25 mouse cellular contexts compared by ENCODE assay signal in the genomic region with DNA sequence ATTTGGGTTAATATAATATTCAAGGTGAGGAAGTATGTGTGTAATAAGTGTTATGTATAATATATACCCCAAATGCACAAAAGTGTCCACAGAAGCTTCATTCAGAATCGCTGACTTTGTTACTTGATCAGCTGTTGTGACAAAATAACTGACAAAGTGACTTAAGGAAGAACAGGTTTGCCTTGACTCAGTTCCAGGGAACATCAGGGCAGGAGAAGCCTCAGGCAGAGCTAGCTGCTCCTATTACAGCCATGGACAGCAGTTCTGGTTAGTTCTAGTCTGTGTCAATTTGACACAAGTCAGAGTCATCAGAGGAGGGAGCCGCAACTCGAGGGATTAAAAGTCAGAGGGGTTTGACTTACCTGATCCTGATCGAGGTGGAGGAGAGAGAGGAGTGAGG.
DNase-seq lines count a peak whose midpoint lies in the region; ATAC-seq and TF ChIP-seq lines count a peak whose summit lies in the region.
"Had no signal": no experiment of that assay in that cellular context is flagged by ENCODE, and none has a peak within 500 bp of the region (broad histone marks: within the 10 kb centered on the region; RNA-seq: fewer than 3 reads in every experiment).

No protein-coding gene starts in this region.

- no peak overlapping the region for H3K27ac ChIP-seq in embryonic facial prominence, embryonic 11.5 days (replicated peaks; ENCODE audit: low read depth, low read length)
- H3K27ac ChIP-seq in embryonic facial prominence, embryonic 10.5 days (replicated peaks): no peak overlapping the region
- no peak overlapping the region for H3K27ac ChIP-seq in heart, embryonic 11.5 days (ENCODE audit: low read depth, low read length)
- H3K27ac ChIP-seq in kidney, adult 2 months (ENCODE audit: insufficient read depth, low read depth, low read length): no peak overlapping the region
- H3K27ac ChIP-seq: embryonic facial prominence, embryonic 13.5 days; forebrain, embryonic 10.5 days; forebrain, embryonic 13.5 days had no signal

- H3K4me3 ChIP-seq in embryonic facial prominence, embryonic 11.5 days (ENCODE audit: low read depth, low read length): no peak overlapping the region
- no peak overlapping the region for H3K4me3 ChIP-seq in embryonic facial prominence, embryonic 10.5 days
- no peak overlapping the region for H3K4me3 ChIP-seq in heart, embryonic 11.5 days (ENCODE audit: low read depth, low read length)
- H3K4me3 ChIP-seq in kidney, adult 2 months (ENCODE audit: insufficient read depth, low read depth, low read length): no peak overlapping the region
- H3K4me3 ChIP-seq: embryonic facial prominence, embryonic 13.5 days; forebrain, embryonic 10.5 days; forebrain, embryonic 13.5 days had no signal

- no peaks in the 10 kb centered on the region for H3K27me3 ChIP-seq in embryonic facial prominence, embryonic 11.5 days (ENCODE audit: control insufficient read depth, insufficient read depth, low read length)
- no peaks in the 10 kb centered on the region for H3K27me3 ChIP-seq in embryonic facial prominence, embryonic 10.5 days (replicated peaks; ENCODE audit: low read depth, poor library complexity, severe bottlenecking)
- H3K27me3 ChIP-seq in heart, embryonic 11.5 days (ENCODE audit: control insufficient read depth, insufficient read depth, low read length): no peaks in the 10 kb centered on the region
- no peaks in the 10 kb centered on the region for H3K27me3 ChIP-seq in kidney, adult 2 months (replicated peaks; ENCODE audit: control insufficient read depth, insufficient read depth, low read length)
- H3K27me3 ChIP-seq: CH12.LX; embryonic facial prominence, embryonic 13.5 days; forebrain, embryonic 13.5 days; Patski had no signal

- TF ChIP-seq CTCF in kidney, adult 2 months (conservative IDR thresholded peaks at IDR 0.05; ENCODE audit: insufficient read depth, insufficient read length, low read depth, low read length): no peak

- no peak for DNase-seq in embryonic facial prominence, embryonic 11.5 days (ENCODE audit: low spot score)
- no peak for DNase-seq in embryonic facial prominence, embryonic 10.5 days (ENCODE audit: low spot score)
- DNase-seq in heart, adult 11 months: peak; percentile 41
- peak; percentile 55 for DNase-seq in gonadal fat pad, adult 2 months (ENCODE audit: low read depth)
- DNase-seq in kidney, adult 2 months: no peak
- DNase-seq: adrenal gland, adult 8-10 months; adrenal gland, postnatal 14 days; B cell, adult 2 months; cerebellum, adult 11 months; cerebellum, adult 18-20 months; cerebellum, adult 8-10 months; cerebellum, adult 9-11 months; cerebellum, postnatal 14 days; cerebellum, postnatal 36 days; embryo, embryonic 11 days had no signal

- no peaks in the 10 kb centered on the region for H3K9me3 ChIP-seq in embryonic facial prominence, embryonic 11.5 days (replicated peaks; ENCODE audit: control insufficient read depth, low read length)
- H3K9me3 ChIP-seq in embryonic facial prominence, embryonic 10.5 days: no peaks in the 10 kb centered on the region
- no peaks in the 10 kb centered on the region for H3K9me3 ChIP-seq in heart, embryonic 11.5 days (replicated peaks; ENCODE audit: control insufficient read depth, low read length)
- H3K9me3 ChIP-seq: embryonic facial prominence, embryonic 13.5 days; forebrain, embryonic 10.5 days; forebrain, embryonic 13.5 days had no signal

- H3K9ac ChIP-seq in embryonic facial prominence, embryonic 11.5 days (replicated peaks; ENCODE audit: low read length): no peak overlapping the region
- no peak overlapping the region for H3K9ac ChIP-seq in heart, embryonic 11.5 days (ENCODE audit: low read depth, low read length)
- H3K9ac ChIP-seq: embryonic facial prominence, embryonic 13.5 days; forebrain, embryonic 13.5 days had no signal

- no peak for TF ChIP-seq POLR2A in kidney, adult 2 months (IDR thresholded peaks at IDR 0.05; ENCODE audit: low read depth, low read length)

- 0 out of 2 replicates have a peak, but pooled peaks have one; percentile 56 for ATAC-seq in embryonic facial prominence, embryonic 11.5 days (replicated peaks; ENCODE audit: insufficient number of reproducible peaks, low FRiP score, low TSS enrichment, low read depth)
- no peak for ATAC-seq in heart, embryonic 11.5 days (replicated peaks; ENCODE audit: insufficient number of reproducible peaks, low FRiP score, low TSS enrichment)
- ATAC-seq: activated CD4-positive, CD25-positive, alpha-beta regulatory T cell, adult 4 months; CD4-positive, CD25-positive, alpha-beta regulatory T cell, adult 4 months; forebrain, embryonic 13.5 days; forebrain, embryonic 16.5 days; Patski had no signal

- H3K36me3 ChIP-seq in embryonic facial prominence, embryonic 11.5 days (replicated peaks; ENCODE audit: control insufficient read depth, insufficient read depth, low read depth, low read length): no peaks in the 10 kb centered on the region
- no peaks in the 10 kb centered on the region for H3K36me3 ChIP-seq in embryonic facial prominence, embryonic 10.5 days (replicated peaks)
- H3K36me3 ChIP-seq in heart, embryonic 11.5 days (ENCODE audit: control insufficient read depth, insufficient read depth, low read length): no peaks in the 10 kb centered on the region
- no peaks in the 10 kb centered on the region for H3K36me3 ChIP-seq in kidney, adult 2 months (ENCODE audit: control insufficient read depth, insufficient read depth, low read length)
- H3K36me3 ChIP-seq: embryonic facial prominence, embryonic 13.5 days; forebrain, embryonic 10.5 days; G1E had no signal

- H3K4me2 ChIP-seq in embryonic facial prominence, embryonic 11.5 days (ENCODE audit: low read depth, low read length): no peak overlapping the region
- no peak overlapping the region for H3K4me2 ChIP-seq in heart, embryonic 11.5 days
- H3K4me2 ChIP-seq: embryonic facial prominence, embryonic 13.5 days; forebrain, embryonic 13.5 days had no signal

- no peaks in the 10 kb centered on the region for H3K4me1 ChIP-seq in embryonic facial prominence, embryonic 11.5 days (ENCODE audit: control insufficient read depth, insufficient read depth, low read length)
- H3K4me1 ChIP-seq in embryonic facial prominence, embryonic 10.5 days: peaks cover 7% of the 10 kb centered on the region
- no peaks in the 10 kb centered on the region for H3K4me1 ChIP-seq in heart, embryonic 11.5 days (ENCODE audit: control insufficient read depth, insufficient read depth, low read length)
- no peaks in the 10 kb centered on the region for H3K4me1 ChIP-seq in kidney, adult 2 months (ENCODE audit: control insufficient read depth, insufficient read depth, low read length)
- H3K4me1 ChIP-seq: embryonic facial prominence, embryonic 13.5 days; forebrain, embryonic 10.5 days; forebrain, embryonic 13.5 days had no signal

- 67% methylated on average over 4 of the region's 4 CpGs for WGBS in embryonic facial prominence, embryonic 11.5 days
- WGBS in embryonic facial prominence, embryonic 10.5 days: 65% methylated on average over 4 of the region's 4 CpGs
- 63% methylated on average over 4 of the region's 4 CpGs for WGBS in heart, embryonic 11.5 days (ENCODE audit: insufficient replicate concordance)
- WGBS in kidney, adult 2 months: 75% methylated on average over 4 of the region's 4 CpGs

Comparison
In these comparisons a context has a peak if more than half of its experiments do, and no peak if none do; other contexts are left out.
1. DNase-seq: peak in heart, adult 11 months (single experiment) and gonadal fat pad, adult 2 months (single experiment); none in embryonic facial prominence, embryonic 11.5 days (single experiment), embryonic facial prominence, embryonic 10.5 days (single experiment) and kidney, adult 2 months (single experiment).